ENCODE assay signal across 8 mouse cellular contexts in genomic region chr8:11098228-11098778, GRCm38 (mm10).
DNase-seq lines count a peak whose midpoint lies in the region; ATAC-seq and TF ChIP-seq lines count a peak whose summit lies in the region.
"Had no signal": no experiment of that assay in that cellular context is flagged by ENCODE, and none has a peak within 500 bp of the region (broad histone marks: within the 10 kb centered on the region; RNA-seq: fewer than 3 reads in every experiment).

No protein-coding gene starts in this region.

- no peak for TF ChIP-seq CTCF in liver, postnatal 0 days (IDR thresholded peaks at IDR 0.05; ENCODE audit: low read depth)

- H3K27ac ChIP-seq in embryonic facial prominence, embryonic 14.5 days (replicated peaks; ENCODE audit: low read depth, low read length): peak overlapping the region; percentile 89
- H3K27ac ChIP-seq in liver, postnatal 0 days (ENCODE audit: low read depth): peak overlapping the region; percentile 57
- no peak overlapping the region for H3K27ac ChIP-seq in midbrain, embryonic 16.5 days (ENCODE audit: low read length)
- H3K27ac ChIP-seq: neural tube, embryonic 12.5 days had no signal

- WGBS in embryonic facial prominence, embryonic 14.5 days: 34% methylated on average over 10 of the region's 10 CpGs
- WGBS in liver, postnatal 0 days (ENCODE audit: insufficient replicate concordance): 31% methylated on average over 10 of the region's 10 CpGs
- 68% methylated on average over 10 of the region's 10 CpGs for WGBS in midbrain, embryonic 16.5 days

- H3K27me3 ChIP-seq in embryonic facial prominence, embryonic 14.5 days (replicated peaks; ENCODE audit: control insufficient read depth, insufficient read depth, low read length): no peaks in the 10 kb centered on the region
- H3K27me3 ChIP-seq in liver, postnatal 0 days (ENCODE audit: insufficient read depth, low read length): no peaks in the 10 kb centered on the region
- no peaks in the 10 kb centered on the region for H3K27me3 ChIP-seq in midbrain, embryonic 16.5 days (ENCODE audit: control insufficient read depth, insufficient read depth, low read depth, low read length)
- H3K27me3 ChIP-seq: neural tube, embryonic 12.5 days had no signal

- H3K4me1 ChIP-seq in embryonic facial prominence, embryonic 14.5 days (ENCODE audit: control insufficient read depth, insufficient read depth, low read length): peaks cover 34% of the 10 kb centered on the region
- H3K4me1 ChIP-seq in liver, postnatal 0 days (ENCODE audit: insufficient read depth): peaks cover 8% of the 10 kb centered on the region
- no peaks in the 10 kb centered on the region for H3K4me1 ChIP-seq in midbrain, embryonic 16.5 days (ENCODE audit: control insufficient read depth, insufficient read depth, low read length)

- no peak overlapping the region for H3K4me3 ChIP-seq in embryonic facial prominence, embryonic 14.5 days (ENCODE audit: low read depth, low read length)
- H3K4me3 ChIP-seq in liver, postnatal 0 days (ENCODE audit: low read depth, low read length): no peak overlapping the region
- no peak overlapping the region for H3K4me3 ChIP-seq in midbrain, embryonic 16.5 days (ENCODE audit: low read depth, low read length)
- H3K4me3 ChIP-seq: neural tube, embryonic 12.5 days had no signal

- H3K9me3 ChIP-seq in embryonic facial prominence, embryonic 14.5 days (ENCODE audit: control insufficient read depth, low read length): no peaks in the 10 kb centered on the region
- H3K9me3 ChIP-seq in liver, postnatal 0 days (ENCODE audit: low read length): no peaks in the 10 kb centered on the region
- H3K9me3 ChIP-seq in midbrain, embryonic 16.5 days (replicated peaks; ENCODE audit: control insufficient read depth, low read length, poor library complexity, severe bottlenecking): no peaks in the 10 kb centered on the region
- H3K9me3 ChIP-seq: neural tube, embryonic 12.5 days had no signal

- ATAC-seq in embryonic facial prominence, embryonic 14.5 days (ENCODE audit: low read depth): peak; percentile 34
- peak; percentile 93 for ATAC-seq in liver, postnatal 0 days
- ATAC-seq in midbrain, embryonic 16.5 days: no peak

- no peaks in the 10 kb centered on the region for H3K36me3 ChIP-seq in embryonic facial prominence, embryonic 14.5 days (ENCODE audit: control insufficient read depth, insufficient read depth, low read length)
- H3K36me3 ChIP-seq in liver, postnatal 0 days (replicated peaks; ENCODE audit: insufficient read depth, low read length): no peaks in the 10 kb centered on the region
- no peaks in the 10 kb centered on the region for H3K36me3 ChIP-seq in midbrain, embryonic 16.5 days (ENCODE audit: control insufficient read depth, insufficient read depth, low read length)
- H3K36me3 ChIP-seq: neural tube, embryonic 12.5 days had no signal

- H3K4me2 ChIP-seq in embryonic facial prominence, embryonic 14.5 days (ENCODE audit: low read depth, low read length): 0 out of 2 replicates have a peak overlapping the region, but pooled peaks have one; percentile 8
- no peak overlapping the region for H3K4me2 ChIP-seq in liver, postnatal 0 days (ENCODE audit: low read depth, low read length)
- H3K4me2 ChIP-seq in midbrain, embryonic 16.5 days (ENCODE audit: low read length): no peak overlapping the region
- H3K4me2 ChIP-seq: neural tube, embryonic 12.5 days had no signal

- no peak overlapping the region for H3K9ac ChIP-seq in embryonic facial prominence, embryonic 14.5 days (ENCODE audit: low read depth, low read length)
- H3K9ac ChIP-seq in liver, postnatal 0 days (replicated peaks): no peak overlapping the region
- no peak overlapping the region for H3K9ac ChIP-seq in midbrain, embryonic 16.5 days (ENCODE audit: low read depth, low read length)
- H3K9ac ChIP-seq: neural tube, embryonic 12.5 days had no signal

- DNase-seq in B cell, adult 2 months: peak; percentile 78 to 84
- peak; percentile 69 for DNase-seq in adipocyte (ENCODE audit: low spot score)
- DNase-seq in embryonic facial prominence, embryonic 14.5 days (ENCODE audit: low spot score): peak; percentile 73
- peak; percentile 76 to 81 for DNase-seq in heart, postnatal 36 days
- peak; percentile 68 for DNase-seq in liver, postnatal 0 days
- no peak for DNase-seq in urinary bladder, postnatal 4 days (ENCODE audit: low spot score in 2 of 2)

- intact Hi-C loops in heart, postnatal 36 days (cut with DNase I): loop anchor here (2.0 kb wide), 1 partner anchor 74 kb away; no protein-coding TSS in a partner anchor

- peak; percentile 52; the same call in 1 of the 2 replicates for TF ChIP-seq EP300 in liver, postnatal 0 days (IDR thresholded peaks at IDR 0.05; ENCODE audit: low read depth)

Comparison
In these comparisons a context has a peak if more than half of its experiments do, and no peak if none do; other contexts are left out.
1. DNase-seq: peak in B cell, adult 2 months (2 of 2), adipocyte (single experiment), embryonic facial prominence, embryonic 14.5 days (single experiment), heart, postnatal 36 days (2 of 2) and liver, postnatal 0 days (single experiment); none in urinary bladder, postnatal 4 days (0 of 2).